Mouse (Mus musculus) small intestine, adult 2 months (tissue): ENCODE results near the gene Gstp1. TPM values are rescaled to one million over a fixed set of nuclear protein-coding genes. Genes with fewer than 3 reads are reported as not detected.
A peak's percentile ranks its signal among the peaks of the same experiment; 100 is the strongest.
"Not testable (repeated sequence)": the region's sequence is repeated elsewhere in the genome, so short reads cannot be mapped to it uniquely, and the experiment has no call there.

ENCODE experiments used
- H3K27ac ChIP-seq: fragments of 200-500 bp; 2 replicates; pipeline ENCODE4 v1.5.1; 2012; ENCODE audit warnings: low read depth, low read length, control low read depth, inconsistent platforms; ENCODE audit not compliant: insufficient read depth
- H3K27me3 ChIP-seq: fragments of 200-500 bp; 2 replicates; pipeline ENCODE4 v1.6.1; 2012; ENCODE audit warnings: mild to moderate bottlenecking, moderate library complexity, low read length, inconsistent platforms; ENCODE audit not compliant: control insufficient read depth, insufficient read depth
- H3K36me3 ChIP-seq: fragments of 200-500 bp; 2 replicates; pipeline ENCODE4 v1.6.1; 2012; ENCODE audit warnings: mild to moderate bottlenecking, low read length, control low read depth, inconsistent platforms; ENCODE audit not compliant: control insufficient read depth, insufficient read depth
- H3K4me1 ChIP-seq: fragments of 200-500 bp; 2 replicates; pipeline ENCODE4 v1.6.1; 2012; ENCODE audit warnings: low read length, inconsistent platforms, mixed read lengths; ENCODE audit not compliant: control insufficient read depth, insufficient read depth, insufficient read length
- H3K4me3 ChIP-seq: fragments of 200-500 bp; 2 replicates; pipeline ENCODE4 v1.5.1; 2012; ENCODE audit warnings: low read depth, mild to moderate bottlenecking, control low read depth, inconsistent platforms, low read length, moderate library complexity
- CTCF ChIP-seq: fragments of 200-500 bp; IDR thresholded peaks from 2 replicates; pipeline ENCODE4 v1.5.1; 2012; ENCODE audit warnings: low read depth, mild to moderate bottlenecking, control low read depth, inconsistent platforms, low read length, moderate library complexity, mixed read lengths; ENCODE audit not compliant: insufficient replicate concordance, insufficient read length; ENCODE audit errors: extremely low read depth
- POLR2A ChIP-seq: fragments of 200-500 bp; IDR thresholded peaks from 2 replicates; pipeline ENCODE4 v1.6.1; 2012; ENCODE audit warnings: low read depth, mild to moderate bottlenecking, control low read depth, inconsistent platforms, low read length, moderate library complexity
- WGBS: fragments of 180-500 bp; shearing (Covaris S2); methylation state at CpG from one replicate; pipeline ENCODE4 v1.1.7; 2018; 5-methylcytosine and 5-hydroxymethylcytosine counted together
- polyA plus RNA-seq: library from polyadenylated mRNA; depleted of rRNA; stranded (reverse); fragments of >200 nt; gene quantifications from 2 replicates; pipeline ENCODE4 v1.2.3, GENCODE M21; 2012

Gstp1 gene
- polyA plus RNA-seq, 1 experiment: 1,214 TPM

DNA sequence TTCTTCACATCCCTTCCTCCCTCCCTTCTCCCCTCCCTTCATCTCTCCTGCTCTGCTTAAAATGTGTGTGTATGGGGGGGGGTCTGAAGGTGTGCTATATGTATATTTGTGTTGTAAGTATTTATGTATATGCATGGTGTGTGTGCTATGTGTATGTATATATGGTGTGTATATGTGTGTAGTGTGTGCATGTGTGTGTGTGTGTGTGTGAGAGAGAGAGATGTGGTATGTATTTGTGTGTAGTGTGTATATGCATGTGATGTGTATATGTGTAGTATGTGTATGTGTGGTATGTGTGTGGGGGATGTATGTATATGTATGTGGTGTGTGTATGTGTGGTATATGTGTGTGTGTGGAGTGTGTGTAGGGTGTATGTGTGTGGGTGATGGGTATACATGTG, 29.1 kb upstream of the Gstp1 start:
- H3K27ac ChIP-seq: no peak overlapping the region
- no peaks in the 10 kb centered on the region for H3K27me3 ChIP-seq
- H3K4me1 ChIP-seq: peaks cover 14% of the 10 kb centered on the region
- H3K36me3 ChIP-seq: no peaks in the 10 kb centered on the region
- no peak for TF ChIP-seq CTCF
- TF ChIP-seq POLR2A: no peak
- no peak overlapping the region for H3K4me3 ChIP-seq

- no peak for TF ChIP-seq CTCF
- TF ChIP-seq POLR2A: no peak
- no peak overlapping the region for H3K4me3 ChIP-seq
- 41% methylated on average over 6 of the region's 6 CpGs for WGBS
- H3K4me1 ChIP-seq: peaks cover 14% of the 10 kb centered on the region
- 0 out of 2 replicates have a peak overlapping the region, but pooled peaks have one; percentile 15 for H3K27ac ChIP-seq
- H3K36me3 ChIP-seq: no peaks in the 10 kb centered on the region
- H3K27me3 ChIP-seq: no peaks in the 10 kb centered on the region
Observed at GRCm38 (mm10) chr19:4066280-4066679, 28.5 kb upstream of the Gstp1 start.

- not testable (repeated sequence) for H3K4me3 ChIP-seq, H3K27me3 ChIP-seq, H3K36me3 ChIP-seq
- H3K4me1 ChIP-seq: peaks cover 10% of the 10 kb centered on the region
- peak overlapping the region; percentile 77; the same call in 1 of the 2 replicates for H3K27ac ChIP-seq
- WGBS: 7% methylated on average over 5 of the region's 11 CpGs
Observed at GRCm38 (mm10) chr19:4064501-4064900, 26.7 kb upstream of the Gstp1 start.

DNA sequence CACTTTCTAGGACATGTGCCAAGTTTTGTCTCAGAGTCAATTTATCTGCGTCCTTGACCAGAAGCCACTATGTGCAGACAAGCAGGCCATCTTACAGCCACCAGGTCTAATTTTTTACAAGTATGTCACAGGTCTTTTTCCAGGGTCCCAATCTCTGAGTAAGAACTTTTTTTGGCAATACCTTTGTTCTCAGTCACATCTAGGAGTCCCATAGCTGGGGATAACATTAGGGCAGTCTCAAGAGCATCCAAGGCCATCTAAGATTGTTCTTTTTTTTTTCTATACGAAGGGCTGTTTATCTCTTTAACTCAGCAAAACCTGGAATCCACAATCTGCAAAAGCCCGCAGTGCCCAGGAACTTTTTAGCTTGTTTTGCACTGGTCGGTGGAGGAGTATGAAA, 25.6 kb upstream of the Gstp1 start:
- not testable (repeated sequence) for H3K36me3 ChIP-seq, H3K27me3 ChIP-seq, H3K4me3 ChIP-seq
- 17% methylated on average over 4 of the region's 4 CpGs for WGBS
- H3K27ac ChIP-seq: peak overlapping the region; percentile 46; the same call in 1 of the 2 replicates
- H3K4me1 ChIP-seq: peaks cover 16% of the 10 kb centered on the region

GRCm38 (mm10) chr19:4060899-4061465, 23.2 kb upstream of the Gstp1 start:
- no peaks in the 10 kb centered on the region for H3K36me3 ChIP-seq
- H3K4me3 ChIP-seq: no peak overlapping the region
- peaks cover 34% of the 10 kb centered on the region for H3K4me1 ChIP-seq
- TF ChIP-seq POLR2A (no peak), CTCF (no peak)
- 81% methylated on average over 6 of the region's 6 CpGs for whole genome bisulfite sequencing
- 0 out of 2 replicates have a peak overlapping the region, but pooled peaks have one; percentile 0 for H3K27ac ChIP-seq
- H3K27me3 ChIP-seq: no peaks in the 10 kb centered on the region

- H3K27ac ChIP-seq, H3K36me3 ChIP-seq, H3K27me3 ChIP-seq, H3K4me3 ChIP-seq: not testable (repeated sequence)
- peaks cover 41% of the 10 kb centered on the region for H3K4me1 ChIP-seq
- 81% methylated on average over 8 of the region's 8 CpGs for WGBS
Observed at GRCm38 (mm10) chr19:4060044-4060898, 22.5 kb upstream of the Gstp1 start.

DNA sequence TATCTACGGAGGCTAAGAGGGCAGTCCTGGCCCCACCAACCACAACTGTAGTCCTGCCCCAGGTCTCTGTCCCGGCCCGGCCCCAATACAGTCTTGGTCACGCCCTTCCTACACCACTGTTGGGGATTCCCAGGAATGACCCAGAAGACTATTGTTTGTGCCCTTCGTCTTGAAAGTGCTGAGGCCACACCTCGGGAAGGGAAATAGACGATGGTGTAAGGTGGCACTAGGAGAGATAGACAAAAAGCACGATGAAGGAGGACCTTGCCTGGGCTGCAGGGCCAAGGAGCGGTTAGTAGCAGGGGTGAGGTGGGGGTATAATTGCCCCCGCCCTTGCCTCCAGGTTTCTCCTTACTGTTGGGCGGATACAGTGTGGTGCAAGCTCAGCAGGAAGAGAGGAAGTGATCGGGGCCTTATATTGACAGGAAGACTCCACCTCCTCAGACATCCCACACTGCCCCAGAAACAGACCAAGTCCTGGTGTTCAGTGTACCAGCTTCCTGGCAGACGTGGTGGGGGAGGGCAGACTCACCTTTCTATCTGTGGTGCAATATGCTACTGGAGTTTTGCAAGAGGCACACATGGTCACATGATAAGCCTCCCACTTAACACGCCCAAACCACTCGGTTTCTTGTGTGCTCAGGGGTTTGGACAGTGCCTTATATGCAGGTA, 21.4 kb upstream of the Gstp1 start, which contains the start of gene Gstp3:
Gstp3 (minus strand) TSS at position 501 of the 672 bp plus-strand sequence.
- 24% methylated on average over 15 of the region's 15 CpGs for WGBS
- Histone ChIP-seq H3K27ac (peak within 1 kb of the TSS; percentile 79), H3K4me1 (peaks cover 43% of the 10 kb centered on the region), H3K36me3 (no peaks in the 10 kb centered on the region), H3K4me3 (peak within 1 kb of the TSS; percentile 34), H3K27me3 (no peaks in the 10 kb centered on the region)
- TF ChIP-seq CTCF (no peak), POLR2A (peak; percentile 20; the same call in 1 of the 2 replicates)
